Mouse (Mus musculus) MEL (cell line): ENCODE data around the gene Mcu. TPM values are rescaled to one million over a fixed set of nuclear protein-coding genes. Genes with fewer than 3 reads are reported as not detected.
A peak's percentile ranks its signal among the peaks of the same experiment; 100 is the strongest.

Experiments used
- DNase-seq: peaks from one replicate; pipeline ENCODE4 v3.0.0; 2011; ENCODE audit warnings: low read depth, low spot score
- H3K27ac ChIP-seq: 2 replicates; pipeline ENCODE4 v1.5.1; 2012; ENCODE audit warnings: low read depth, mild to moderate bottlenecking, control low read depth, low read length, moderate library complexity; ENCODE audit not compliant: control insufficient read depth
- H3K27me3 ChIP-seq, 2 experiments: fragments of 150-350 bp in 1 of 2; sonication (generic) in 1 of 2; 2 replicates each; pipeline ENCODE4 v1.6.1; 2012; ENCODE audit warnings: low read length in 2 of 2, mild to moderate bottlenecking in 2 of 2, improper control_type of control experiment in 1 of 2, moderate library complexity in 1 of 2; ENCODE audit not compliant: insufficient read depth in 2 of 2, control insufficient read depth in 1 of 2
- H3K36me3 ChIP-seq, 2 experiments: 2 replicates each; pipeline ENCODE4 v1.6.1; 2012 to 2014; ENCODE audit warnings: low read length in 2 of 2, improper control_type of control experiment in 1 of 2, inconsistent platforms in 1 of 2, mild to moderate bottlenecking in 1 of 2; ENCODE audit not compliant: insufficient read depth in 2 of 2, control insufficient read depth in 1 of 2
- H3K4me1 ChIP-seq, 2 experiments: fragments of 150-350 bp in 1 of 2; sonication (generic) in 1 of 2; 2 replicates each; pipeline ENCODE4 v1.6.1; 2012; ENCODE audit warnings: low read length in 2 of 2, improper control_type of control experiment in 1 of 2, mild to moderate bottlenecking in 1 of 2; ENCODE audit not compliant: insufficient read depth in 2 of 2, control insufficient read depth in 1 of 2
- H3K4me3 ChIP-seq, 2 experiments: fragments of 150-350 bp in 1 of 2; sonication (generic) in 1 of 2; 2 replicates each; pipeline ENCODE4 v1.5.1; 2012; ENCODE audit warnings: low read depth in 2 of 2, low read length in 2 of 2, mild to moderate bottlenecking in 2 of 2, moderate library complexity in 2 of 2, control low read depth in 1 of 2, improper control_type of control experiment in 1 of 2; ENCODE audit not compliant: control insufficient read depth in 1 of 2, insufficient read depth in 1 of 2
- H3K79me2 ChIP-seq: 2 replicates; pipeline ENCODE4 v1.6.1; 2012; ENCODE audit warnings: mild to moderate bottlenecking, low read length, moderate library complexity; ENCODE audit not compliant: control insufficient read depth, poor library complexity, insufficient read depth
- H3K9ac ChIP-seq: 2 replicates; pipeline ENCODE4 v1.6.1; 2012; ENCODE audit warnings: low read depth, mild to moderate bottlenecking, control low read depth, low read length, moderate library complexity; ENCODE audit not compliant: control insufficient read depth, poor library complexity, severe bottlenecking
- H3K9me3 ChIP-seq: fragments of 150-350 bp; sonication (generic); replicated peaks from 2 replicates; pipeline ENCODE4 v1.6.1; 2012; ENCODE audit warnings: mild to moderate bottlenecking, low read length, improper control_type of control experiment, moderate library complexity; ENCODE audit not compliant: insufficient read depth
- BHLHE40 ChIP-seq: IDR thresholded peaks from 2 replicates; pipeline ENCODE4 v1.6.1; 2012; ENCODE audit warnings: low read depth, mild to moderate bottlenecking, inconsistent platforms, low read length, improper control_type of control experiment, borderline replicate concordance
- CHD1 ChIP-seq: IDR thresholded peaks from 2 replicates; pipeline ENCODE4 v1.6.1; 2012; ENCODE audit warnings: low read depth, mild to moderate bottlenecking, inconsistent platforms, low read length, improper control_type of control experiment
- CHD2 ChIP-seq: IDR thresholded peaks from 2 replicates; pipeline ENCODE4 v1.6.1; 2011; ENCODE audit warnings: low read length, improper control_type of control experiment
- CTCF ChIP-seq, 3 experiments: IDR thresholded peaks in 2 of 3; conservative IDR thresholded peaks in 1 of 3; 2 replicates each; pipeline ENCODE4 v1.5.1; 2011 to 2012; ENCODE audit warnings: low read length in 3 of 3, low read depth in 2 of 3, mild to moderate bottlenecking in 2 of 3, improper control_type of control experiment in 1 of 3, inconsistent platforms in 1 of 3, mixed read lengths in 1 of 3, moderate library complexity in 1 of 3; ENCODE audit not compliant: control insufficient read depth in 1 of 3, insufficient read depth in 1 of 3, poor library complexity in 1 of 3, severe bottlenecking in 1 of 3
- EP300 ChIP-seq, 2 experiments: IDR thresholded peaks; 2 replicates each; pipeline ENCODE4 v1.6.1; 2011; ENCODE audit warnings: improper control_type of control experiment in 2 of 2, low read length in 2 of 2, low read depth in 1 of 2, mild to moderate bottlenecking in 1 of 2
- ETS1 ChIP-seq: IDR thresholded peaks from 2 replicates; pipeline ENCODE4 v1.6.1; 2012; ENCODE audit warnings: low read depth, mild to moderate bottlenecking, inconsistent platforms, low read length, improper control_type of control experiment, moderate library complexity
- GABPA ChIP-seq: IDR thresholded peaks from 2 replicates; pipeline ENCODE4 v1.6.1; 2012; ENCODE audit warnings: low read depth, mild to moderate bottlenecking, inconsistent platforms, low read length, improper control_type of control experiment, moderate library complexity
- HCFC1 ChIP-seq: IDR thresholded peaks from 2 replicates; pipeline ENCODE4 v1.6.1; 2012; ENCODE audit warnings: low read depth, mild to moderate bottlenecking, inconsistent platforms, low read length, improper control_type of control experiment, moderate library complexity
- JUND ChIP-seq: IDR thresholded peaks from 2 replicates; pipeline ENCODE4 v1.6.1; 2011; ENCODE audit warnings: low read depth, mild to moderate bottlenecking, improper control_type of control experiment, low read length
- KAT2A ChIP-seq: conservative IDR thresholded peaks from 2 replicates; pipeline ENCODE4 v1.6.1; 2012; ENCODE audit warnings: low read depth, low read length, improper control_type of control experiment, inconsistent platforms
- MXI1 ChIP-seq: IDR thresholded peaks from 2 replicates; pipeline ENCODE4 v1.6.1; 2011; ENCODE audit warnings: mild to moderate bottlenecking, low read depth, low read length, improper control_type of control experiment
- NELFE ChIP-seq: IDR thresholded peaks from 2 replicates; pipeline ENCODE4 v1.6.1; 2011; ENCODE audit warnings: low read depth, low read length, improper control_type of control experiment
- NRF1 ChIP-seq: IDR thresholded peaks from 2 replicates; pipeline ENCODE4 v1.6.1; 2014; ENCODE audit warnings: low read depth, mild to moderate bottlenecking, inconsistent platforms, low read length, improper control_type of control experiment, moderate library complexity; ENCODE audit not compliant: poor library complexity, insufficient read depth, severe bottlenecking
- POLR2AphosphoS2 ChIP-seq: IDR thresholded peaks from 2 replicates; pipeline ENCODE4 v1.6.1; 2011; ENCODE audit warnings: low read length, improper control_type of control experiment
- POLR2AphosphoS5 ChIP-seq: IDR thresholded peaks from 2 replicates; pipeline ENCODE4 v1.6.1; 2012; ENCODE audit warnings: low read depth, borderline replicate concordance, mild to moderate bottlenecking, inconsistent platforms, low read length, moderate library complexity, mixed read lengths
- RCOR1 ChIP-seq: IDR thresholded peaks from 2 replicates; pipeline ENCODE4 v1.6.1; 2012; ENCODE audit warnings: low read depth, mild to moderate bottlenecking, inconsistent platforms, low read length, improper control_type of control experiment
- SIN3A ChIP-seq: IDR thresholded peaks from 2 replicates; pipeline ENCODE4 v1.6.1; 2012; ENCODE audit warnings: low read length, improper control_type of control experiment, inconsistent platforms
- TAL1 ChIP-seq: IDR thresholded peaks from 2 replicates; pipeline ENCODE4 v1.6.1; 2012; ENCODE audit warnings: mild to moderate bottlenecking, inconsistent platforms, low read length, moderate library complexity, mixed read lengths
- TBP ChIP-seq: IDR thresholded peaks from 2 replicates; pipeline ENCODE4 v1.8.0; 2011; ENCODE audit warnings: low read depth, low read length, improper control_type of control experiment
- UBTF ChIP-seq: IDR thresholded peaks from 2 replicates; pipeline ENCODE4 v1.6.1; 2012; ENCODE audit warnings: low read depth, mild to moderate bottlenecking, inconsistent platforms, low read length, improper control_type of control experiment, moderate library complexity, borderline replicate concordance; ENCODE audit not compliant: insufficient read depth
- USF1 ChIP-seq: IDR thresholded peaks from 2 replicates; pipeline ENCODE4 v1.6.1; 2014; ENCODE audit warnings: low read depth, mild to moderate bottlenecking, inconsistent platforms, low read length, improper control_type of control experiment, moderate library complexity
- ZKSCAN1 ChIP-seq: IDR thresholded peaks from 2 replicates; pipeline ENCODE4 v1.6.1; 2012; ENCODE audit warnings: low read depth, mild to moderate bottlenecking, inconsistent platforms, low read length, improper control_type of control experiment, moderate library complexity
- polyA plus RNA-seq, 2 experiments: library from polyadenylated mRNA; stranded (reverse) in 1 of 2; unstranded in 1 of 2; fragments of >175 nt in 1 of 2; fragments of >200 nt in 1 of 2; gene quantifications; 2 replicates each; pipeline versions ENCODE4 v1.2.1 to v1.2.4; 2012; ENCODE audit warnings: low replicate concordance in 2 of 2, low read depth in 1 of 2; ENCODE audit not compliant: insufficient read length in 2 of 2, insufficient read depth in 1 of 2, missing spikeins in 1 of 2
- total RNA-seq: library from RNA; depleted of rRNA; stranded (reverse); fragments of 300-350 nt; gene quantifications from 2 replicates; pipeline ENCODE4 v1.2.3, GENCODE M21; 2012

Gene Mcu
- total and polyA plus RNA-seq, 3 experiments = 7.7 to 9.4 TPM; not detected in 1

DNA sequence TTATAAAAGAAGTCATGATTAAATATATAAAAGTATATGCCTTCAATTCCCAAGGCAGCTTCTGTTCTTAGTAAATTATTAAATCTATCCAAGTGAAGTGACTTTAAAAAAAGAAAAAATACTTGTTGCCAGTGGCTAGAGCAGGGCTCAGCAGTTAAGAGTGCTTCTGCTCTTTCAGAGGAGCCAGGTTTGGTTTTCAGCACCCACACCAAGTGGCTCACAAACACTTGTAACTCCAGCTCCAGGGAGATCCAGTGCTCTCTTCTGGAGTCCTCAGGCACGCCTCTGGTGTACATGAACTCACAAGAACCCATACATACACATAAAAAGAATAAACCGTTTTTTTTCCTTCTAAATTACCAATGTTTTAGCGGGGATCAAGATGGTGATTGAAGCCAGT is 116.3 kb downstream of the Mcu start:
- no peaks in the 10 kb centered on the region for H3K27me3 ChIP-seq
- H3K4me3 ChIP-seq = no peak overlapping the region
- no peak overlapping the region for H3K27ac ChIP-seq
- no peaks in the 10 kb centered on the region for H3K4me1 ChIP-seq
- DNase-seq = no peak
- H3K9ac ChIP-seq = no peak overlapping the region
- no peak for TF ChIP-seq GABPA
- TF ChIP-seq NRF1 = no peak
- no peak for TF ChIP-seq CHD2
- no peak for TF ChIP-seq EP300 (IDR thresholded peaks at IDR 0.05; ENCODE audit: low read depth in 1 of 2, low read length in 2 of 2)
- TF ChIP-seq CTCF (IDR thresholded peaks at IDR 0.05 in 2 of 3, conservative IDR thresholded peaks at IDR 0.05 in 1 of 3; ENCODE audit: control insufficient read depth in 1 of 3, insufficient read depth in 1 of 3, low read depth in 2 of 3, low read length in 3 of 3, poor library complexity in 1 of 3, severe bottlenecking in 1 of 3) = no peak
- TF ChIP-seq ZKSCAN1 = no peak
- TF ChIP-seq, all 39 proteins: peak for 0
- no peaks in the 10 kb centered on the region for H3K9me3 ChIP-seq
- no peaks in the 10 kb centered on the region for H3K79me2 ChIP-seq
- no peaks in the 10 kb centered on the region for H3K36me3 ChIP-seq

DNA sequence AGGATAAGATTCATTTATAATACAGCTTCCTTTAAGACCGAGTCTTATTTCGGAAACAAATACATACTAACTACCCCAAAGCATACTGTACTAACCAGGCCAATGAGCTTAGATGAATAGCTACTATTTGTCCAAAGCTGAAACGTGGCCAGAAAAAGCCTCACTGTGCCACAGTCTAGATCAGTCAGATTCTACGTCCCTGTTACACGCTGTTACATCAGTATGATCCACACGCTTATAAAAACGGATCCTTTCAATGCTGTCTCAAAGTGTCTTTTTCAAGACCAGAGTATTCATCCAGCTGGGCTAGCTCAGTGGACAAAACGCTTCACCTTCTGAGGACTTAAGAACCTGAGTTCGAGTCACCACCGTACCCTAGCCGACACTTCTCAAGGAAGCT is 119.5 kb downstream of the Mcu start:
- TF ChIP-seq NELFE = no peak
- TF ChIP-seq POLR2AphosphoS2 = no peak
- TF ChIP-seq TAL1 = no peak
- no peak for TF ChIP-seq POLR2AphosphoS5
- TF ChIP-seq UBTF = no peak
- no peak for TF ChIP-seq TBP
- no peak for TF ChIP-seq GABPA
- TF ChIP-seq EP300 (IDR thresholded peaks at IDR 0.05; ENCODE audit: low read depth in 1 of 2, low read length in 2 of 2) = no peak
- TF ChIP-seq ETS1 = no peak
- no peak for TF ChIP-seq KAT2A
- no peak for TF ChIP-seq SIN3A
- TF ChIP-seq CHD1 = no peak
- TF ChIP-seq JUND = no peak
- no peak for TF ChIP-seq USF1
- TF ChIP-seq BHLHE40 = no peak
- no peak for TF ChIP-seq HCFC1
- TF ChIP-seq MXI1 = no peak
- TF ChIP-seq RCOR1 = no peak
- TF ChIP-seq, all 39 proteins: peak for 0
- Histone ChIP-seq H3K9me3 (no peaks in the 10 kb centered on the region), H3K4me1 (no peaks in the 10 kb centered on the region), H3K9ac (no peak overlapping the region), H3K27ac (no peak overlapping the region), H3K4me3 (no peak overlapping the region), H3K27me3 (no peaks in the 10 kb centered on the region), H3K36me3 (no peaks in the 10 kb centered on the region), H3K79me2 (no peaks in the 10 kb centered on the region)
- DNase-seq = peak; percentile 9
